Mouse (Mus musculus) lung, postnatal 14 days (tissue): ENCODE results near the gene Fstl3.
A peak's percentile ranks its signal among the peaks of the same experiment; 100 is the strongest.

ENCODE experiments used
- DNase-seq: peaks from one replicate; pipeline ENCODE4 v3.0.0; 2021

The Fstl3 gene

GRCm38 (mm10) chr10:79762875-79763274 is 14.2 kb upstream of the Fstl3 start:
- DNase-seq = no peak

- DNase-seq = no peak
Measured at GRCm38 (mm10) chr10:79764234-79764633, 12.8 kb upstream of the Fstl3 start.

GRCm38 (mm10) chr10:79765228-79765745 is 11.8 kb upstream of the Fstl3 start:
- DNase-seq = no peak

- DNase-seq = no peak
Measured at GRCm38 (mm10) chr10:79766001-79766507, 11.0 kb upstream of the Fstl3 start.

- DNase-seq = peak; percentile 99
Measured at GRCm38 (mm10) chr10:79766508-79767325, 10.4 kb upstream of the Fstl3 start, which contains the start of gene Rnf126. Rnf126 (minus strand) TSS chr10:79766952.

- DNase-seq = peak; percentile 91
Measured at GRCm38 (mm10) chr10:79767372-79768244, 9.5 kb upstream of the Fstl3 start.

GRCm38 (mm10) chr10:79768400-79768799 is 8.7 kb upstream of the Fstl3 start:
- peak; percentile 84 for DNase-seq

- DNase-seq = no peak
Measured at GRCm38 (mm10) chr10:79769329-79769728, 7.7 kb upstream of the Fstl3 start.

GRCm38 (mm10) chr10:79772320-79772719 is 4.8 kb upstream of the Fstl3 start:
- no peak for DNase-seq

GRCm38 (mm10) chr10:79773208-79773607 is 3.9 kb upstream of the Fstl3 start:
- no peak for DNase-seq

GRCm38 (mm10) chr10:79774486-79775279 is 2.4 kb upstream of the Fstl3 start:
- DNase-seq = no peak

- DNase-seq = peak; percentile 70
Measured at GRCm38 (mm10) chr10:79778006-79778405, 934 bp downstream of the Fstl3 start.

GRCm38 (mm10) chr10:79779193-79779592 is 2.1 kb downstream of the Fstl3 start:
- no peak for DNase-seq

- peak; percentile 96 for DNase-seq
Measured at GRCm38 (mm10) chr10:79779784-79780663, 3.0 kb downstream of the Fstl3 start.

- DNase-seq = peak; percentile 70
Measured at GRCm38 (mm10) chr10:79780664-79781015, 3.6 kb downstream of the Fstl3 start.

GRCm38 (mm10) chr10:79781139-79781538 is 4.1 kb downstream of the Fstl3 start:
- DNase-seq = no peak

- DNase-seq = no peak
Measured at GRCm38 (mm10) chr10:79781956-79782355, 4.9 kb downstream of the Fstl3 start.

GRCm38 (mm10) chr10:79783050-79783449 is 6.0 kb downstream of the Fstl3 start:
- no peak for DNase-seq

- peak; percentile 65 for DNase-seq
Measured at GRCm38 (mm10) chr10:79783920-79784800, 7.1 kb downstream of the Fstl3 start.

GRCm38 (mm10) chr10:79788386-79789158 is 11.5 kb downstream of the Fstl3 start:
- DNase-seq = peak; percentile 88
